In the genomic region with DNA sequence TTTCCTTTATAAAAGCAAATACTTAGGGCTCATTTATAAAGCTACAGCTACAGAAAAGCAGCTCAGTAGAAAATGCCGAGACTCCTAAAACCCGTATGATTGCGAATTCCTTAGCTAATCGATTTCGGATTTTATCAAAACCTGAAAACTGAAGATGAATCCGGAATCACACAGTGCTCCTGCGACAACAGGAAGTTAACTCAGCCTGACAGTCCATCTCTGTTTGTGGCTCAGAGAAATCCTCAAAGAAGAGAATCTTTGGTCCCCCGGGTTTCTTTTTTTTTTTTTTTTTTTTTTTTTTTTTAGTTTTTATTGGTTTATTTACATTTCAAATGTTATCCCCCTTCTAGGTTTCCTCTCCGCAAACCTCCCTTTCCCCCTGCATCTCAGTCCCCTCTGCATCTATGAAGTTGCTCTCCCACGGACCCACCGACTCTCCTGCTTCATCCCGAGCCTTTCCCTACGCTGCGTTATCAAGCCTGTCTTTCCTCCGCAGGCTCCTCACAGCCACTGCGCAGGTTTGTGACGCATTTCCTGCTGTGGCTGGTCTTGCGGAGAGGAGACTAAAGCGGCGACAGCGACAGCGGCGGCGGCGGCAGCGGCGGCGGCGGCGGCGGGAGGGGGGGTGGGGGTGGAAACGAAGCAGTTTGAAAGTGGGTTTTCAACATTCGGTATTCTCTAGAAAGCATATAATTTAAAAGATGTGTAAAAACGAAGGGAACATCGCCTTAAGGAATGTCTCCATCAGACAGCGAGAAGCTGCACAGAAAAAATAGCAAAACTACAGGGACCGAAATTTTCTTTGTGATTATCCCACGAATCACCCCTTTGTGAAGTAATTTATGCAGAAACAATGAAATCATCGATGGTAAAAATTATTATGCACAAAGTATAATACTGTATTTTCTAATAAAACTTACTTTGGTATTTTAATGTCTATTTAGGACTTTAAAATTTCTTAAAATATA, we compare ENCODE assay signal across 7 mouse cellular contexts.
DNase-seq lines count a peak whose midpoint lies in the region; ATAC-seq and TF ChIP-seq lines count a peak whose summit lies in the region.
"Not testable (repeated sequence)": the region's sequence is repeated elsewhere in the genome, so short reads cannot be mapped to it uniquely, and the experiment has no call there.

No protein-coding gene starts in this region.

- 13% methylated on average over 39 of the region's 39 CpGs for WGBS in embryonic facial prominence, embryonic 12.5 days
- WGBS in intestine, postnatal 0 days, result 13% methylated on average over 39 of the region's 39 CpGs
- 8% methylated on average over 39 of the region's 39 CpGs for WGBS in lung, embryonic 16.5 days

- ATAC-seq in embryonic facial prominence, embryonic 12.5 days (ENCODE audit: insufficient number of reproducible peaks, insufficient read depth, low FRiP score, low TSS enrichment), result peak; percentile 83; the same call in 1 of the 2 replicates
- not testable (repeated sequence) for ATAC-seq in intestine, postnatal 0 days
- ATAC-seq in lung, embryonic 16.5 days (ENCODE audit: low read depth), result peak; percentile 74

- H3K9me3 ChIP-seq in embryonic facial prominence, embryonic 12.5 days; intestine, postnatal 0 days (ENCODE audit: control insufficient read depth); lung, embryonic 16.5 days (ENCODE audit: control insufficient read depth, low read length): not testable (repeated sequence)

- not testable (repeated sequence) for H3K27ac ChIP-seq in embryonic facial prominence, embryonic 12.5 days; intestine, postnatal 0 days (ENCODE audit: low read depth, low read length); lung, embryonic 16.5 days (ENCODE audit: low read length)
- H3K27ac ChIP-seq in left cerebral cortex, adult 2 months, result peak overlapping the region; percentile 42; the same call in 1 of the 2 replicates

- H3K9ac ChIP-seq in embryonic facial prominence, embryonic 12.5 days; intestine, postnatal 0 days (ENCODE audit: low read depth, low read length); lung, embryonic 16.5 days (ENCODE audit: low read length): not testable (repeated sequence)

- H3K36me3 ChIP-seq in embryonic facial prominence, embryonic 12.5 days; intestine, postnatal 0 days (ENCODE audit: control insufficient read depth, insufficient read depth); lung, embryonic 16.5 days (ENCODE audit: control insufficient read depth, insufficient read depth, low read length): not testable (repeated sequence)

- H3K4me2 ChIP-seq in embryonic facial prominence, embryonic 12.5 days (replicated peaks), result peak overlapping the region; percentile 35
- H3K4me2 ChIP-seq in intestine, postnatal 0 days (replicated peaks; ENCODE audit: low read depth), result peak overlapping the region; percentile 55
- H3K4me2 ChIP-seq in lung, embryonic 16.5 days (ENCODE audit: low read depth, low read length), result peak overlapping the region; percentile 51

- DNase-seq in brain, adult 2 months (ENCODE audit: low read depth, low spot score), result peak; percentile 81
- peak; percentile 6 for DNase-seq in heart, adult 8-10 months (ENCODE audit: low spot score)
- DNase-seq in left cerebral cortex, adult 2 months (ENCODE audit: extremely low spot score in 1 of 2, low spot score in 2 of 2), result peak; percentile 46
- peak; percentile 19 for DNase-seq in ovary, postnatal 36 days (ENCODE audit: low spot score)

- intact Hi-C loops in left cerebral cortex, adult 2 months (cut with DNase I), result not testable (repeated sequence)

- not testable (repeated sequence) for H3K4me1 ChIP-seq in embryonic facial prominence, embryonic 12.5 days; intestine, postnatal 0 days (replicated peaks; ENCODE audit: control insufficient read depth, insufficient read depth, low read length); lung, embryonic 16.5 days (replicated peaks; ENCODE audit: control insufficient read depth, insufficient read depth, low read length)

- peak overlapping the region; percentile 33 for H3K4me3 ChIP-seq in embryonic facial prominence, embryonic 12.5 days
- peak overlapping the region; percentile 30 for H3K4me3 ChIP-seq in intestine, postnatal 0 days (ENCODE audit: low read depth, low read length)
- H3K4me3 ChIP-seq in left cerebral cortex, adult 2 months, result peak overlapping the region; percentile 37
- H3K4me3 ChIP-seq in lung, embryonic 16.5 days (ENCODE audit: low read length), result peak overlapping the region; percentile 37

- TF ChIP-seq CTCF in intestine, postnatal 0 days (IDR thresholded peaks at IDR 0.05; ENCODE audit: low read depth); left cerebral cortex, adult 2 months (IDR thresholded peaks at IDR 0.05): not testable (repeated sequence)

- not testable (repeated sequence) for H3K27me3 ChIP-seq in embryonic facial prominence, embryonic 12.5 days; intestine, postnatal 0 days (replicated peaks; ENCODE audit: control insufficient read depth, insufficient read depth, low read length); lung, embryonic 16.5 days (ENCODE audit: control insufficient read depth, insufficient read depth, low read depth, low read length)

Comparison
In these comparisons a context has a peak if more than half of its experiments do, and no peak if none do; other contexts are left out.
1. DNase-seq: peak in every context shown above with its lines; median percentile 81 in brain, adult 2 months; 46 in left cerebral cortex, adult 2 months; 19 in ovary, postnatal 36 days; 6 in heart, adult 8-10 months.